Mouse (Mus musculus): ENCODE results near the gene Ncoa6. TPM values are rescaled to one million over a fixed set of nuclear protein-coding genes. Genes with fewer than 3 reads are reported as not detected.
A peak's percentile ranks its signal among the peaks of the same experiment; 100 is the strongest.

The Ncoa6 gene
- total and polyA plus RNA-seq, 2 experiments from 2014 or later: 32.1 to 73.1 TPM

- no peak for DNase-seq (ENCODE audit: low spot score)
- H3K4me2 ChIP-seq (ENCODE audit: low read depth, low read length, poor library complexity, severe bottlenecking): no peak overlapping the region
- ATAC-seq (ENCODE audit: low FRiP score): no peak
- WGBS: 81% methylated on average over 7 of the region's 7 CpGs
- H3K27ac ChIP-seq (ENCODE audit: low read depth, low read length): no peak overlapping the region
- no peaks in the 10 kb centered on the region for H3K9me3 ChIP-seq (ENCODE audit: low read length)
- no peaks in the 10 kb centered on the region for H3K4me1 ChIP-seq (ENCODE audit: insufficient read depth, low read length)
- no peaks in the 10 kb centered on the region for H3K27me3 ChIP-seq (ENCODE audit: insufficient read depth, low read length)
- peaks cover 51% of the 10 kb centered on the region for H3K36me3 ChIP-seq (ENCODE audit: insufficient read depth, low read length)
- TF ChIP-seq CTCF (IDR thresholded peaks at IDR 0.05): no peak
- no peak overlapping the region for H3K4me3 ChIP-seq (ENCODE audit: low read depth, low read length)
- H3K9ac ChIP-seq (replicated peaks; ENCODE audit: low read length, poor library complexity, severe bottlenecking): no peak overlapping the region
These were observed 28.9 kb upstream of the Ncoa6 start for GRCm38 (mm10) chr2:155502596-155502995.

GRCm38 (mm10) chr2:155490998-155491397 is 17.3 kb upstream of the Ncoa6 start:
- 94% methylated on average over 6 of the region's 6 CpGs for WGBS
- no peak for TF ChIP-seq CTCF (IDR thresholded peaks at IDR 0.05)
- no peak overlapping the region for H3K9ac ChIP-seq (replicated peaks; ENCODE audit: low read length, poor library complexity, severe bottlenecking)
- no peaks in the 10 kb centered on the region for H3K9me3 ChIP-seq (ENCODE audit: low read length)
- H3K36me3 ChIP-seq (ENCODE audit: insufficient read depth, low read length): peaks cover 31% of the 10 kb centered on the region
- no peaks in the 10 kb centered on the region for H3K4me1 ChIP-seq (ENCODE audit: insufficient read depth, low read length)
- no peak overlapping the region for H3K27ac ChIP-seq (ENCODE audit: low read depth, low read length)
- ATAC-seq (ENCODE audit: low FRiP score): no peak
- H3K27me3 ChIP-seq (ENCODE audit: insufficient read depth, low read length): no peaks in the 10 kb centered on the region
- no peak overlapping the region for H3K4me2 ChIP-seq (ENCODE audit: low read depth, low read length, poor library complexity, severe bottlenecking)
- DNase-seq (ENCODE audit: low spot score): no peak
- H3K4me3 ChIP-seq (ENCODE audit: low read depth, low read length): no peak overlapping the region

DNA sequence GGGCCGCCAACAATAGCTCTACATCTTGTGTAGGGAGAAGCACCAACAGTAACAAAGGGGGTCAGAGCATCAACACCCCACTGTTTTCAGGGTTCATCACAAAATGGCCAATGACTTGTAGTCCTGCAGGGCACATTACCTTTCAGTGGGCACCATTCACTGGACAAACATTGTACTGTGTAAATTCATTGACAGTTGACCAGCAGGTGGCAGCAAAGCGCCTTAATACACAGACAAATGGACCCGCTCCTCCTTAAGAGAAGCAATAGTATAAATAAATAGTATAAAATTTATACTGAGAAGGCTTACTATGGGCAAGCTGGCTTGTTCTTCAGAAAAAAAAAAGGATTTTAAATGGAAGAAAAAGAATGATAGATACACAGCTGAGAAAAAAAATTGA is 8.3 kb upstream of the Ncoa6 start:
- H3K36me3 ChIP-seq (ENCODE audit: insufficient read depth, low read length): no peaks in the 10 kb centered on the region
- DNase-seq (ENCODE audit: low spot score) (peak; percentile 87), ATAC-seq (ENCODE audit: low FRiP score) (no peak)
- WGBS: 52% methylated on average over 3 of the region's 3 CpGs
- H3K27me3 ChIP-seq (ENCODE audit: insufficient read depth, low read length): no peaks in the 10 kb centered on the region
- H3K9ac ChIP-seq (replicated peaks; ENCODE audit: low read length, poor library complexity, severe bottlenecking): no peak overlapping the region
- H3K4me1 ChIP-seq (ENCODE audit: insufficient read depth, low read length): no peaks in the 10 kb centered on the region
- peak; percentile 71 for TF ChIP-seq CTCF (IDR thresholded peaks at IDR 0.05)
- H3K4me2 ChIP-seq (ENCODE audit: low read depth, low read length, poor library complexity, severe bottlenecking): no peak overlapping the region
- H3K9me3 ChIP-seq (ENCODE audit: low read length): no peaks in the 10 kb centered on the region
- no peak overlapping the region for H3K4me3 ChIP-seq (ENCODE audit: low read depth, low read length)
- H3K27ac ChIP-seq (ENCODE audit: low read depth, low read length): no peak overlapping the region

DNA sequence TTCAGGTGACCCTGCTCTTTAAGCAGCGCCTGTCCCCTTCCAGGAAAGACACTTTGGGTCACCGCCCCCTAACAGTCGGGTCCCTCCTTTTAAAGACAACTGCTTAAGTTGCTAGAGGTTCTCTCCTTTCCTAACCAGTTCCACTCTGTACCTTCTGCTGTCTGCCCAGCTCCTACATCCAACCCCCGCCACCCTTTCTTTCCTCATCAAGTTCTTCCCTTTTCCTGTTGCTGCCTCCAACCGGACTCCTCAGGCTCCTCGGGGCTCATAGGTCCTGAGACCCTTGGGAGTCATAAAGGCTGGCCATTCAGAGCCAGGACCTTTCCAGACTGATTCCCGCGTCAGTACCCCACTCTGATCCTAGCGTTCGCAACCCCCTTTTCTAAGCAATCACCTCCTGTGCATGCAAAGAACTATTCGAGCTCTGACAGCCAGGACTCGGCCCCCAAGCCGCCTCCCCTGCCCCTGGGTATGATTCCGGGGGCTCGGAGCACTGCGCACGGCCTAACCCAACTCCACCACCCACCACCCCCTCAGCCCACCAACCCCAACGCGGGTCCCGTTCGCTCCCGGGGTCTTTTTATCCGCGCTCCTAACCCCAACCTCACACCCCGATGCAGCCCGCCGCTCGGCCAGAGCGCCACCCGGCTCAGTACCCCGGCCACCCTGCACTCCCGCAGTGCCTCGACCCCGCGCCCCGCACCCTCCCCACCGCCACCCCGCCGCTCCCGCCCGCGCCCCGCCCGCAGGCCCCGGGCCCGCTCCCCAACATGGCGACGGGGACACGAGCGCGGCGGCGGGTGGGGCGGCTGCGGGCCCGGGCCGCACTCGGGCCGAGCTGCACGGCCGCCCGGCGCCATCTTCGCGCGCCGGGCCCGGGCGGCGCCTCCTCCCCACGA is 774 bp downstream of the Ncoa6 start:
- TF ChIP-seq CTCF (IDR thresholded peaks at IDR 0.05): no peak
- H3K4me2 ChIP-seq (ENCODE audit: low read depth, low read length, poor library complexity, severe bottlenecking): peak overlapping the region; percentile 83
- H3K27ac ChIP-seq (ENCODE audit: low read depth, low read length): peak overlapping the region; percentile 96
- no peaks in the 10 kb centered on the region for H3K36me3 ChIP-seq (ENCODE audit: insufficient read depth, low read length)
- DNase-seq (ENCODE audit: low spot score) (peak; percentile 66), ATAC-seq (ENCODE audit: low FRiP score) (peak; percentile 79)
- no peaks in the 10 kb centered on the region for H3K9me3 ChIP-seq (ENCODE audit: low read length)
- peak overlapping the region; percentile 100 for H3K9ac ChIP-seq (replicated peaks; ENCODE audit: low read length, poor library complexity, severe bottlenecking)
- WGBS: 1% methylated on average over 37 of the region's 71 CpGs
- no peaks in the 10 kb centered on the region for H3K4me1 ChIP-seq (ENCODE audit: insufficient read depth, low read length)
- peak overlapping the region; percentile 91 for H3K4me3 ChIP-seq (ENCODE audit: low read depth, low read length)
- H3K27me3 ChIP-seq (ENCODE audit: insufficient read depth, low read length): no peaks in the 10 kb centered on the region

DNA sequence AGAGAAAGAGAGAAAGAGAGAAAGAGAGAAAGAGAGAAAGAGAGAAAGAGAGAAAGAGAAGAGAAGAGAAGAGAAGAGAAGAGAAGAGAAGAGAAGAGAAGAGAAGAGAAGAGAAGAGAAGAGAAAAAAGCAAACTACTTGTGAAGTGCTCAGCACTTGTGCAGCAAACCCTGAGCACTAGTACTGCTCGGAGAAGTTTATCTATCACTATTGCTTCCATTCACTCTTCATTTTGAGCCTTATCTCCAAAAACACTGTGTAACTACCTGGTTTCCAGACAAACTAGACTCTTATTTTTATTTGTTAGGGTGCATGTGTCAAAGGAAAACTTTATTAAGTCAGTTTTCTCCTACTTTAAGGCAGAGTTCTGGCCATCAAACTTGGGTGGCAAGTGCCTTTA is 6.8 kb downstream of the Ncoa6 start:
- Histone ChIP-seq H3K4me1 (ENCODE audit: insufficient read depth, low read length) (no peaks in the 10 kb centered on the region), H3K9me3 (ENCODE audit: low read length) (no peaks in the 10 kb centered on the region), H3K4me3 (ENCODE audit: low read depth, low read length) (no peak overlapping the region), H3K4me2 (ENCODE audit: low read depth, low read length, poor library complexity, severe bottlenecking) (no peak overlapping the region), H3K9ac (replicated peaks; ENCODE audit: low read length, poor library complexity, severe bottlenecking) (no peak overlapping the region), H3K27ac (ENCODE audit: low read depth, low read length) (no peak overlapping the region), H3K36me3 (ENCODE audit: insufficient read depth, low read length) (no peaks in the 10 kb centered on the region), H3K27me3 (ENCODE audit: insufficient read depth, low read length) (no peaks in the 10 kb centered on the region)
- 96% methylated on average over 1 of the region's 1 CpGs for WGBS
- TF ChIP-seq CTCF (IDR thresholded peaks at IDR 0.05): no peak
- ATAC-seq (ENCODE audit: low FRiP score): no peak
- DNase-seq (ENCODE audit: low spot score): no peak

DNA sequence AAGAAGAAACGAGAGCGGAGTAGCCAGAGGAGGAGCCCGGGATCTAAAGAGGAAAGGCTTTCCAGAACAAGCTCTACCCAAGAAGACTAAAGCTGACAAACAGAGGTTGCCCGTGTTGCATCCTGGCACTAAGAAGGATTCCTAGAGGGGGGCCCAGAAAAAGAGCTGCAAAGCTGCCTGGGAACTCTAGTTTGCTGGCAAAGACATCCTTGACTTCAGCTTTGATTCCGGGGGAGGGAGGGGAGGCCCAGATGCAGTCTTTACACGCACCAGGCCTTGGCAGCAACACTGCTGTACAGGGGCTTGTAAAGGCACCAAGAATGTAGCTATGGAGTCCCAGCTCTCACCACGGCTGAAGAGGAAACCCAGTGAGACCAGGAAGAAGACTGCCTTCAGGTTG is 20.1 kb downstream of the Ncoa6 start:
- H3K4me1 ChIP-seq (ENCODE audit: insufficient read depth, low read length): no peaks in the 10 kb centered on the region
- no peak overlapping the region for H3K9ac ChIP-seq (replicated peaks; ENCODE audit: low read length, poor library complexity, severe bottlenecking)
- H3K9me3 ChIP-seq (ENCODE audit: low read length): no peaks in the 10 kb centered on the region
- DNase-seq (ENCODE audit: low spot score): peak; percentile 74
- no peaks in the 10 kb centered on the region for H3K36me3 ChIP-seq (ENCODE audit: insufficient read depth, low read length)
- 69% methylated on average over 7 of the region's 7 CpGs for WGBS
- no peak overlapping the region for H3K4me3 ChIP-seq (ENCODE audit: low read depth, low read length)
- TF ChIP-seq CTCF (IDR thresholded peaks at IDR 0.05): no peak
- ATAC-seq (ENCODE audit: low FRiP score): peak; percentile 47; the same call in 1 of the 2 replicates
- no peaks in the 10 kb centered on the region for H3K27me3 ChIP-seq (ENCODE audit: insufficient read depth, low read length)
- H3K4me2 ChIP-seq (ENCODE audit: low read depth, low read length, poor library complexity, severe bottlenecking): no peak overlapping the region
- H3K27ac ChIP-seq (ENCODE audit: low read depth, low read length): 0 out of 2 replicates have a peak overlapping the region, but pooled peaks have one; percentile 32
